Mouse (Mus musculus): ENCODE results near the gene Man2b2. TPM values are rescaled to one million over a fixed set of nuclear protein-coding genes. Genes with fewer than 3 reads are reported as not detected.

Gene Man2b2
- polyA plus RNA-seq, 1 experiment from 2014 or later: 12.4 TPM

GRCm38 (mm10) chr5:36791861-36792260 lies 38.6 kb downstream of the Man2b2 start:
- no peak overlapping the region for H3K4me3 ChIP-seq (ENCODE audit: low read depth, low read length)

GRCm38 (mm10) chr5:36786052-36786451 lies 44.4 kb downstream of the Man2b2 start:
- no peak overlapping the region for H3K4me3 ChIP-seq (ENCODE audit: low read depth, low read length)
- no peak overlapping the region for H3K9ac ChIP-seq (ENCODE audit: low read length)
- no peaks in the 10 kb centered on the region for H3K9me3 ChIP-seq (ENCODE audit: control insufficient read depth, low read length)
- DNase-seq (ENCODE audit: low spot score, missing footprints) (no peak), ATAC-seq (ENCODE audit: low FRiP score) (no peak)
- H3K4me2 ChIP-seq: no peak overlapping the region
- H3K27me3 ChIP-seq (ENCODE audit: control insufficient read depth, insufficient read depth, low read length): no peaks in the 10 kb centered on the region
- no peaks in the 10 kb centered on the region for H3K4me1 ChIP-seq (ENCODE audit: control insufficient read depth, insufficient read depth, low read length)
- no peaks in the 10 kb centered on the region for H3K36me3 ChIP-seq (ENCODE audit: control insufficient read depth, insufficient read depth, low read length)
- 95% methylated on average over 5 of the region's 5 CpGs for WGBS
- no peak overlapping the region for H3K27ac ChIP-seq (ENCODE audit: low read depth, low read length)

More at GRCm38 (mm10) chr5:36791861-36792260, 38.6 kb downstream of the Man2b2 start:
- no peak overlapping the region for H3K4me2 ChIP-seq
- no peaks in the 10 kb centered on the region; the same call in 1 of the 2 replicates for H3K36me3 ChIP-seq (ENCODE audit: control insufficient read depth, insufficient read depth, low read length)
- no peak for ATAC-seq (ENCODE audit: low FRiP score)
- no peak overlapping the region for H3K27ac ChIP-seq (ENCODE audit: low read depth, low read length)
- H3K9me3 ChIP-seq (ENCODE audit: control insufficient read depth, low read length): no peaks in the 10 kb centered on the region
- H3K9ac ChIP-seq (ENCODE audit: low read length): no peak overlapping the region
- no peak for DNase-seq (ENCODE audit: low spot score, missing footprints)
- no peaks in the 10 kb centered on the region; the same call in 1 of the 2 replicates for H3K4me1 ChIP-seq (ENCODE audit: control insufficient read depth, insufficient read depth, low read length)
- 88% methylated on average over 9 of the region's 9 CpGs for WGBS
- H3K27me3 ChIP-seq (ENCODE audit: control insufficient read depth, insufficient read depth, low read length): no peaks in the 10 kb centered on the region

GRCm38 (mm10) chr5:36779512-36779911 lies 50.9 kb downstream of the Man2b2 start:
- Histone ChIP-seq H3K4me1 (ENCODE audit: control insufficient read depth, insufficient read depth, low read length) (no peaks in the 10 kb centered on the region), H3K9me3 (ENCODE audit: control insufficient read depth, low read length) (no peaks in the 10 kb centered on the region), H3K4me3 (ENCODE audit: low read depth, low read length) (no peak overlapping the region), H3K9ac (ENCODE audit: low read length) (no peak overlapping the region), H3K27ac (ENCODE audit: low read depth, low read length) (no peak overlapping the region), H3K27me3 (ENCODE audit: control insufficient read depth, insufficient read depth, low read length) (no peaks in the 10 kb centered on the region), H3K4me2 (no peak overlapping the region), H3K36me3 (ENCODE audit: control insufficient read depth, insufficient read depth, low read length) (no peaks in the 10 kb centered on the region)
- ATAC-seq (ENCODE audit: low FRiP score) (no peak), DNase-seq (ENCODE audit: low spot score, missing footprints) (no peak)
- 83% methylated on average over 2 of the region's 2 CpGs for WGBS

GRCm38 (mm10) chr5:36778901-36779300 lies 51.6 kb downstream of the Man2b2 start:
- Histone ChIP-seq H3K4me1 (ENCODE audit: control insufficient read depth, insufficient read depth, low read length) (no peaks in the 10 kb centered on the region), H3K4me3 (ENCODE audit: low read depth, low read length) (no peak overlapping the region), H3K9ac (ENCODE audit: low read length) (no peak overlapping the region), H3K36me3 (ENCODE audit: control insufficient read depth, insufficient read depth, low read length) (no peaks in the 10 kb centered on the region), H3K27me3 (ENCODE audit: control insufficient read depth, insufficient read depth, low read length) (no peaks in the 10 kb centered on the region), H3K9me3 (ENCODE audit: control insufficient read depth, low read length) (no peaks in the 10 kb centered on the region), H3K27ac (ENCODE audit: low read depth, low read length) (no peak overlapping the region), H3K4me2 (no peak overlapping the region)
- no peak for DNase-seq (ENCODE audit: low spot score, missing footprints)
- ATAC-seq (ENCODE audit: low FRiP score): no peak
- WGBS: 96% methylated on average over 1 of the region's 2 CpGs

GRCm38 (mm10) chr5:36777186-36777585 lies 53.3 kb downstream of the Man2b2 start:
- 0% methylated on average over 2 of the region's 2 CpGs for WGBS

GRCm38 (mm10) chr5:36776021-36776575 lies 54.4 kb downstream of the Man2b2 start:
- ATAC-seq (ENCODE audit: low FRiP score) (no peak), DNase-seq (ENCODE audit: low spot score, missing footprints) (no peak)
- Histone ChIP-seq H3K27ac (ENCODE audit: low read depth, low read length) (no peak overlapping the region), H3K9me3 (ENCODE audit: control insufficient read depth, low read length) (no peaks in the 10 kb centered on the region), H3K27me3 (ENCODE audit: control insufficient read depth, insufficient read depth, low read length) (no peaks in the 10 kb centered on the region), H3K4me1 (ENCODE audit: control insufficient read depth, insufficient read depth, low read length) (no peaks in the 10 kb centered on the region), H3K36me3 (ENCODE audit: control insufficient read depth, insufficient read depth, low read length) (no peaks in the 10 kb centered on the region), H3K9ac (ENCODE audit: low read length) (no peak overlapping the region), H3K4me2 (no peak overlapping the region), H3K4me3 (ENCODE audit: low read depth, low read length) (no peak overlapping the region)
- WGBS: 28% methylated on average over 9 of the region's 9 CpGs

More at GRCm38 (mm10) chr5:36777186-36777585, 53.3 kb downstream of the Man2b2 start:
- Histone ChIP-seq H3K4me2 (no peak overlapping the region), H3K9me3 (ENCODE audit: control insufficient read depth, low read length) (no peaks in the 10 kb centered on the region), H3K36me3 (ENCODE audit: control insufficient read depth, insufficient read depth, low read length) (no peaks in the 10 kb centered on the region), H3K9ac (ENCODE audit: low read length) (no peak overlapping the region), H3K27ac (ENCODE audit: low read depth, low read length) (no peak overlapping the region), H3K4me3 (ENCODE audit: low read depth, low read length) (no peak overlapping the region), H3K4me1 (ENCODE audit: control insufficient read depth, insufficient read depth, low read length) (no peaks in the 10 kb centered on the region), H3K27me3 (ENCODE audit: control insufficient read depth, insufficient read depth, low read length) (no peaks in the 10 kb centered on the region)
- no peak for ATAC-seq (ENCODE audit: low FRiP score)
- DNase-seq (ENCODE audit: low spot score, missing footprints): no peak

- Histone ChIP-seq H3K9me3 (ENCODE audit: control insufficient read depth, low read length) (no peaks in the 10 kb centered on the region), H3K36me3 (ENCODE audit: control insufficient read depth, insufficient read depth, low read length) (no peaks in the 10 kb centered on the region), H3K27ac (ENCODE audit: low read depth, low read length) (no peak overlapping the region), H3K9ac (ENCODE audit: low read length) (no peak overlapping the region), H3K4me1 (ENCODE audit: control insufficient read depth, insufficient read depth, low read length) (no peaks in the 10 kb centered on the region), H3K4me2 (no peak overlapping the region), H3K4me3 (ENCODE audit: low read depth, low read length) (no peak overlapping the region), H3K27me3 (ENCODE audit: control insufficient read depth, insufficient read depth, low read length) (no peaks in the 10 kb centered on the region)
- ATAC-seq (ENCODE audit: low FRiP score) (no peak), DNase-seq (ENCODE audit: low spot score, missing footprints) (no peak)
- 91% methylated on average over 2 of the region's 2 CpGs for WGBS
Observed at GRCm38 (mm10) chr5:36775317-36775716, 55.1 kb downstream of the Man2b2 start.

- 80% methylated on average over 5 of the region's 5 CpGs for whole genome bisulfite sequencing
- H3K27ac ChIP-seq (ENCODE audit: low read depth, low read length): no peak overlapping the region
Observed at GRCm38 (mm10) chr5:36772586-36772985, 57.9 kb downstream of the Man2b2 start.

GRCm38 (mm10) chr5:36769603-36770002 lies 60.9 kb downstream of the Man2b2 start:
- H3K4me3 ChIP-seq (ENCODE audit: low read depth, low read length): no peak overlapping the region
- H3K27ac ChIP-seq (ENCODE audit: low read depth, low read length): no peak overlapping the region
- no peak overlapping the region for H3K9ac ChIP-seq (ENCODE audit: low read length)
- H3K4me1 ChIP-seq (ENCODE audit: control insufficient read depth, insufficient read depth, low read length): peaks cover 8% of the 10 kb centered on the region
- ATAC-seq (ENCODE audit: low FRiP score): no peak
- 70% methylated on average over 3 of the region's 3 CpGs for WGBS
- H3K27me3 ChIP-seq (ENCODE audit: control insufficient read depth, insufficient read depth, low read length): no peaks in the 10 kb centered on the region
- no peaks in the 10 kb centered on the region for H3K36me3 ChIP-seq (ENCODE audit: control insufficient read depth, insufficient read depth, low read length)
- H3K4me2 ChIP-seq: no peak overlapping the region
- H3K9me3 ChIP-seq (ENCODE audit: control insufficient read depth, low read length): no peaks in the 10 kb centered on the region
- DNase-seq (ENCODE audit: low spot score, missing footprints): no peak

More at GRCm38 (mm10) chr5:36772586-36772985, 57.9 kb downstream of the Man2b2 start:
- no peak overlapping the region for H3K4me2 ChIP-seq
- no peak for DNase-seq (ENCODE audit: low spot score, missing footprints)
- no peak for ATAC-seq (ENCODE audit: low FRiP score)
- no peaks in the 10 kb centered on the region for H3K9me3 ChIP-seq (ENCODE audit: control insufficient read depth, low read length)
- H3K9ac ChIP-seq (ENCODE audit: low read length): no peak overlapping the region
- H3K36me3 ChIP-seq (ENCODE audit: control insufficient read depth, insufficient read depth, low read length): no peaks in the 10 kb centered on the region
- no peaks in the 10 kb centered on the region for H3K27me3 ChIP-seq (ENCODE audit: control insufficient read depth, insufficient read depth, low read length)
- no peak overlapping the region for H3K4me3 ChIP-seq (ENCODE audit: low read depth, low read length)
- H3K4me1 ChIP-seq (ENCODE audit: control insufficient read depth, insufficient read depth, low read length): peaks cover 1% of the 10 kb centered on the region; the same call in 1 of the 2 replicates

Measured in midbrain, embryonic 11.5 days (tissue).